Mouse (Mus musculus): Measurements from ENCODE around the gene Iffo2. TPM values are rescaled to one million over a fixed set of nuclear protein-coding genes. Genes with fewer than 3 reads are reported as not detected.
A peak's percentile ranks its signal among the peaks of the same experiment; 100 is the strongest.

Iffo2 gene
- total RNA-seq, 2 experiments from 2014 or later = 13.0 to 13.5 TPM

- no peak for DNase-seq (ENCODE audit: low spot score in 2 of 2)
These were observed 3.9 kb upstream of the Iffo2 start for GRCm38 (mm10) chr4:139526475-139526874.

GRCm38 (mm10) chr4:139532081-139532480, 1.7 kb downstream of the Iffo2 start:
- no peak for DNase-seq (ENCODE audit: low spot score in 2 of 2)

- DNase-seq (ENCODE audit: low spot score in 2 of 2) = peak in 1 of 2 experiments; percentile 6
These were observed 4.9 kb downstream of the Iffo2 start for GRCm38 (mm10) chr4:139535127-139535695.

GRCm38 (mm10) chr4:139535719-139536118, 5.4 kb downstream of the Iffo2 start:
- no peak for DNase-seq (ENCODE audit: low spot score in 2 of 2)

GRCm38 (mm10) chr4:139536706-139537105, 6.4 kb downstream of the Iffo2 start:
- no peak for DNase-seq (ENCODE audit: low spot score in 2 of 2)

- no peak for DNase-seq (ENCODE audit: low spot score in 2 of 2)
These were observed 10.4 kb downstream of the Iffo2 start for GRCm38 (mm10) chr4:139540784-139541183.

- no peak for DNase-seq (ENCODE audit: low spot score in 2 of 2)
These were observed 15.4 kb downstream of the Iffo2 start for GRCm38 (mm10) chr4:139545791-139546190.

GRCm38 (mm10) chr4:139549448-139549847, 19.1 kb downstream of the Iffo2 start:
- no peak for DNase-seq (ENCODE audit: low spot score in 2 of 2)

- no peak for DNase-seq (ENCODE audit: low spot score in 2 of 2)
These were observed 24.9 kb downstream of the Iffo2 start for GRCm38 (mm10) chr4:139555235-139555634.

- DNase-seq (ENCODE audit: low spot score in 2 of 2) = no peak
These were observed 25.6 kb downstream of the Iffo2 start for GRCm38 (mm10) chr4:139555951-139556350.

- DNase-seq (ENCODE audit: low spot score in 2 of 2) = no peak
These were observed 38.0 kb downstream of the Iffo2 start for GRCm38 (mm10) chr4:139568361-139568760.

- no peak for DNase-seq (ENCODE audit: low spot score in 2 of 2)
These were observed 40.4 kb downstream of the Iffo2 start for GRCm38 (mm10) chr4:139570756-139571155.

- DNase-seq (ENCODE audit: low spot score in 2 of 2) = no peak
These were observed 42.7 kb downstream of the Iffo2 start for GRCm38 (mm10) chr4:139572928-139573512.

- peak; percentile 97 for DNase-seq (ENCODE audit: low spot score in 2 of 2)
These were observed 43.9 kb downstream of the Iffo2 start for GRCm38 (mm10) chr4:139574156-139574798.

- peak in 1 of 2 experiments; percentile 60 for DNase-seq (ENCODE audit: low spot score in 2 of 2)
These were observed 44.7 kb downstream of the Iffo2 start for GRCm38 (mm10) chr4:139574799-139575672.

GRCm38 (mm10) chr4:139575673-139576003, 45.3 kb downstream of the Iffo2 start:
- DNase-seq (ENCODE audit: low spot score in 2 of 2) = no peak

GRCm38 (mm10) chr4:139576251-139576880, 46.0 kb downstream of the Iffo2 start:
- peak in 1 of 2 experiments; percentile 21 for DNase-seq (ENCODE audit: low spot score in 2 of 2)

GRCm38 (mm10) chr4:139577006-139577405, 46.7 kb downstream of the Iffo2 start:
- peak in 1 of 2 experiments; percentile 18 for DNase-seq (ENCODE audit: low spot score in 2 of 2)

- DNase-seq (ENCODE audit: low spot score in 2 of 2) = no peak
These were observed 48.0 kb downstream of the Iffo2 start for GRCm38 (mm10) chr4:139578389-139578788.

- peak in 1 of 2 experiments; percentile 22 for DNase-seq (ENCODE audit: low spot score in 2 of 2)
These were observed 48.7 kb downstream of the Iffo2 start for GRCm38 (mm10) chr4:139579003-139579402.

GRCm38 (mm10) chr4:139579466-139579865, 49.1 kb downstream of the Iffo2 start:
- peak in 1 of 2 experiments; percentile 22 for DNase-seq (ENCODE audit: low spot score in 2 of 2)
